Mouse (Mus musculus) urinary bladder, postnatal 25 days (tissue): ENCODE measurements around the gene Nktr.
A peak's percentile ranks its signal among the peaks of the same experiment; 100 is the strongest.

Source experiments
- DNase-seq: peaks from one replicate; pipeline ENCODE4 v3.0.0; 2022; ENCODE audit warnings: low spot score

Gene Nktr

DNA sequence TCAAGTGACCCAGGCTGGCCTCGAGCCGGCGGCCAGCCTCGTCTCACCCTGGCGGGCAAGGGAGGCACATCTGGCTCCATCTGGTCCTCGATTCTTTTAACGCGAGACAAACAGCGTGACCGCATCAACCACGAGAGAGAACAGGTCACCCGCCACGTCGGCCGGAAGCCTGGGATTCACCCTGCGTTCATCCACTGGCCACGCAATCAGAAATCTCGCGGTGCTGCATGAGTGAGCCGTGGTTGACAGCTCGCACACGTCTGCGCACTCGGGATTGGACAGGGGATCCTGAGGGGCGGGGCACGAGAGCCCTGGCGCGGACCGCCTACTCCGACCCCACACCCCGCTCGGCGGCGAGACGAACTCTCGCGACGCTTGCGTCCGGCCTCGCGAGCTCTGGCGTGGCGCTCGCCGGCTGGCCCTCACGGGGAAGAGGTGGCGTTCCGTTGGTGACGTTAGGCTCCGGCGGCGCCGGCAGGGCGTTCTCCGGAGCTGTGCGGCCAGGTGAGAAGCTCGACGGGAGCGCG lies at the start of gene Nktr:
Gene Nktr (plus strand): TSS at position 378 of the 527 bp plus-strand sequence.
- peak; percentile 95 for DNase-seq

DNA sequence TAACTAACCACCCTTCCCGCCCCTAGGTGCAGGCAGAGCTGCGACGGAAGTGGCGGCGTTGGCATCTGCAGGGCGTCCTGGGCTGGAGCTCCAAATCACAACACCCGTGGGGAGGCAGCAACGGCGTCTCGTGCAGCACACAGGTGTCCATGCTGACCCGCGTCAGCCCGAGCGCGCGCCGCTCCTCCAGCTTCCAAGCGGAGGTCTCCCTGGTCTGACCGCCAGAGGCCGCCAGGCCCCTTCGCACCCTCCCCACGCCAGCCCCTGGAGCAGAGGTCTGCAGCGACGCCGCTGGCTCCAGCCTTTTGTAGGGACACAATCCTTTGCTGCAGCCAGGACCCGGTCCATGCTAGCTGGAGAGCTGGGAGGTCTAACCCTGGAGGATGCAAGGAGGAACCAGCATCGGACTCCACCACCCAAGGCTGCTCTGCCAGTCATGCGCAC lies 49.6 kb upstream of the Nktr start:
- DNase-seq: peak; percentile 50

DNA sequence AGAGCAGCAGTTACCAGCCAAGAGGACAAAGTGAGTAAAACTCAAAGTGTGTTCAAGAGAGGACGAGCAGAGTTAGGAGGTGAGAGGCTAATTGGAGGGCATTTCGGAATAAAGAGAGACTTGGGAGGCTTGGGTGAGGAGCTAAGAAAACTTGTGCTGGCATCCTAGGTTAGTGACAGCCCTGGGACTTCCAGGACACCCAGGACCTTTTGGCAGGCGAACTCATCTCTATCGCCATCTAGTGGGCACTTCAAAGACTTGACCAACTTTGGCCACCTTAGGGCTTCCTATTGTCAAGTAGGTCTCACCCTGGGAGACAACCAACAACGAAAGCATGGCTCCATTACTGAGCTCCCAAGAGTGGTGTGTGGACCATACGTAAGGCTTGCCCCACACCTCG lies 47.7 kb upstream of the Nktr start:
- peak; percentile 22 for DNase-seq

GRCm38 (mm10) chr9:121672311-121672710 lies 46.7 kb upstream of the Nktr start:
- DNase-seq: no peak

DNA sequence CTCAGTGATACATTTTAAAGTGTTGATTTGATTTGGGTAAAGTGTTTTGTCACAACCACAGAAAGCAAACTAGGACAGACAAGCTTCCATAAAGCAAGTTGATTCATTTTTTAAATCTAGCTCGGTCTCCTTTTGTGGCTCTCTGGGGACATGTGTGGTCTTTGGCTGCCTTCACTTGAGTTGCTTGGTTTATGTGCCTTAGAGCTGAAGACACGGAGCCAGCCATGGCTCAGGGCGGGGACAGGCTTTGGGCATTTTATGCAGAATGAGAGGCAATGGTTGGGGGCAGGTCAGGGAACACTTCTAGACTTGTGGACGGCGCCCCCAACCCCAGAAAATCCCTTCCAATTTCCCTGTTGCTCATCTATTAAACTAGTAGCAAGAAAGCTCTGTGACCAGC lies 45.3 kb upstream of the Nktr start:
- no peak for DNase-seq

DNA sequence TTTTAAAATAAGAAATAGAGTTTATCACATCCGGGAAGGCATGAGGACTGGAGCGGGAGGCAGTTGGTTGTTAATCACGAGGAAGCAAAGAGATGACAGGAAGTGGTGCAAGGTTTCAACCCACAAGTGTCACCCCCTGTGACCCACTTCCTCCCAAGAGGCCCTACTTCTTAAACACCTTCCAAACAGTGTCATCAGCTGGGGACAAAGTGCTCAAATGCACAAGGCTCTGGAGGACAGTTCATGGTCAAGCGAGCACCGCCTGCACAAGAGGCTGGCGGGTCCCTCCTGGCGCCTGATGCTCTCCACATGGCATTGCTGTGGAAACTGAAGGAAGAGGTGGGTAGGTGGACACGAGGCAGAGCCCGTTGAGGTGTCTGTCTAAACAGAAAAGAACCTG lies 44.0 kb upstream of the Nktr start:
- no peak for DNase-seq

- no peak for DNase-seq
Measured at GRCm38 (mm10) chr9:121675556-121675955, 43.4 kb upstream of the Nktr start.

DNA sequence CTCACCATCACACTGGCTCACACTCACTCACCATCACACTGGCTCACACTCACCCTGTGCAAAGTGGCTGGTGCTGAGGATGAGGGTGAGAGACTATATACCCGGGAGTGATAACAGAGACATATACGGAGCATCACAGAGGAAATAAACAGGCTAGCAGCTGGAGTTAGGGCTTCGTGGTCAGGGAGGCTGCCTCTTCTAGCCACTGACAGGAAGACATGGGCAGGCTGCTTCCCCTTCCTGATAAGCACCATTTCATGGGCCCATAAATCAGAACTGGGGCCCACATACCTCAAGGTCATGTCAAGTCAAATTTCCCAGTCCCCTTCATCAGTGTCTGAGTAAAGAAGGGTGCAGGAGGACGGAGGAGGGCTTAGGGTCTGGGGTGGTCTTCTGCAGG lies 41.9 kb upstream of the Nktr start:
- DNase-seq: no peak

DNA sequence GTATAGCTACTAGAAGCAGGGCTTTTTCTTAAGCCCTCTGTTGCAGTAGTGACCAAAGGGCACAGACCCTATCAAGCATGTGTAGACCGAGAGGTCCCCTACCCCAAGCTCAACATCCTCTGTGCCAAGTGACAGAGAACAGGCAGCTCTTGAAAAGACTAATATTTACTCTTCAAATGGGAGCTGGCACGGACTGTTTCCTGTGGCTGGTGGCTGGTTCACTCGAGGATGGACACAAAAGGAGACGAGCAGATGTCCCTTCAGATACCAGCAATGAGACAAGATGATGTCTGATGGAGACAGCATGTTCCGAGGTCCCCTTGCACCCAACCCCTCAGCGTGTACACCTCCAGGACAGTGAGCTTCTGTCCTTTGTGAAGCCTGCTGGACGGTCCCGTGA lies 41.5 kb upstream of the Nktr start:
- no peak for DNase-seq

DNA sequence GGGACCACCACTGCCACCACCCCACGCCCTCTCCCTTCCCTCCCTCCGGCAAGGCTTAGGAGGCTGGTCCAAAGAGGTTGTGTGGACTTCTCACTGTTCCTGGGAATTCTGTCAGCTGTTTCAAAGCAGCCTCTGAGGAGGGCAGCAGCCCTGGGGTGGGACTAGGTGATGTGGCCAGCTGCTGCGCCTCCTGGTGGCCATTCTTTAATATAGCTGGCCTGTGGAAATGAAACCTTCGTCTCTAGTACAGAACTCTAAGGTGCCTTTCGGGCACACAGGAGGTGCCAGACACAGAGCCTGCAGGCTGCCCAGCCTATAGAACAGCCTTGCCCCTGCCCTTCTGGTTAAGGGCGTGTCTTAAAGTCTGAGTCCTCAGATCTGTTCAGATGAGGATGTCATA lies 39.4 kb upstream of the Nktr start:
- DNase-seq: peak; percentile 43

GRCm38 (mm10) chr9:121681191-121681590 lies 37.8 kb upstream of the Nktr start:
- no peak for DNase-seq

DNA sequence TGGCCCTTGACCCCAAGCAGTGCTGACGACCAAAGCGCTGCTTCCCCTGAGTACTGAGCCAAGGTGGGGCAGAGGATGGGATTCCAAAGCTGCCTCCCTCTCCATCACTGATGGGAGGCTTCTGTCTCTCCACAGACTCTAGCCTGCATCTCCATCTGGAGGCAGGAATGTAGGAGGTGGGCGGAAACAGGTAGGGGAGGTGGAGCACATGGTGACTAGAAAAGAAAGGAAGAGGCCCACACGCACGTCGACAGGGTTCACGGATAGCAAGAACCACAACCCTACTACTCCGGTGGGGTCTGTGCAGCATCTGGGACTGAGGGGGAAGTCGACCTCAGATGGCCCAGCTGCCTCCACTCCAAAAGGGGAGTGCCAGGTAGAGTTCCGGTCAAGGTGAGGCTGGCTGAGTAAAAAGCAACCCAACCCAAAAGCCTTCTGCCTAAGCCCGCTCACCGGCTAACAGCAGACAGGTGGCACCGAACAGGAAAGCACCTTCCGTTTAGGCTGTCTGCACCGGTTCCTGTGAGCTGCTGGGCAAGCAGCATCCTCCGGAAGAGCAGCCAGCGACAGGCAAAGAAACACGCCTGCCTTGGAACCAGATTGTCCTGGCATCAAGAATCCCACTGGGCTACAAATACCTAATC lies 36.8 kb upstream of the Nktr start:
- no peak for DNase-seq

DNA sequence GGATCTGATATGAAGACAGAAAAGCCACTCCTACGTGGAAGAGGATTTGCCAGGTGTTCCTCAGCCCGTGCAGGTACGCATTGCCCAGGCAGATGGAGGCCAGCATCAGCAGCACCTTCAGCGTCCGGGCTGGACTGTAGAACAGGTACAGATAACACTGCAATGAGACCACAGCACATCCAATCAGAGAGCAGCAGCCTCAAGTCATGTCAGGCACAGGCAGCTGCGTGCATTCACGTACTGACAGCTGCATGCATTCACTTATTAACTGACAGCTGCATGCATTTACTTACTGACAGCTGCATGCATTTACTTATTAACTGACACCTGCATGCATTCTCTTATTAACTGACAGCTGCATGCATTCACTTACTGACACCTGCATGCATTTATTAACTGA lies 34.3 kb upstream of the Nktr start:
- DNase-seq: no peak

DNA sequence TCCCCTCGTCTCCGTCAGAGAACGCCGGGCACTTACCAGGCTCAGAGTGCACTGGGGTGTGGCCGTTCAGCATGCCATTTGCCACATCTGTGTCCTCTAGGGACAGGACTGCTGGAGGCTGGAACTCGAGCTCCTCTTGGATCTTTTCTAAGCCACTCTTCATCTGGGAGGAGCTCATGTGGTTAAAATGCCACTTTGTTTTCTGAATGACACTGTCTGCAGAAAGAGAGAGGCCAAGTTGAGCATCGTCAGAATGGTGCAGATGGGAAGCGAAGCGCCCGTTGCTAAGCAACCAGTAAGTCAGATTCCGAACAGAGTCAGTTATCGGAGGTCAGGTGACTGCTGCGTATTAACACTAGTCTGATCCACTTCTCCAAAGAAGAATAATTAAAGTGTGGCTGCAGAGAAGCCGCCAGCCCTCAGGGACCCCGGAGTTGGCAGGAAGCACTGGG lies 28.7 kb upstream of the Nktr start:
- DNase-seq: no peak

- no peak for DNase-seq
Measured at GRCm38 (mm10) chr9:121690734-121691133, 28.2 kb upstream of the Nktr start.

DNA sequence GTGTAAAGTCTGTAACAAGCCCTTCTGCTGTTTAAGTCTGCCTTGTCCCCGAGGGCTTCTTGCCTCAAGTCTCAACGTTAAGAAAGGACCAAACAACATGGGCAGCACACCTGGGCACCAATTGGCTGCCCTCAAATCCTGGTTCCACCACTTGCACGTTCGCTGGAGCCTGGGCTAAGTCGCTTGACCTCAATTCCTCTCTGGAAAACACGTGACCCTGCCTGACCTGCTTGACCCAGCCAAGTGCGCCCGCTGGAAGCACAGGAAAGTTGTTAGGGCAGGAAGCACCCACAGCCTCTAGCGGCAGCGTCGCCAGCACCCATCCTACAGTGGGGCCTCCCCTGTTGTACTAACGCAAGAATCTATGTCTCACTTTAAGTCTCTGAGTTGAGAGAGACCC lies 24.2 kb upstream of the Nktr start:
- no peak for DNase-seq

GRCm38 (mm10) chr9:121696626-121697025 lies 22.3 kb upstream of the Nktr start:
- no peak for DNase-seq

- peak; percentile 53 for DNase-seq
Measured at GRCm38 (mm10) chr9:121697150-121698049, 21.6 kb upstream of the Nktr start.

DNA sequence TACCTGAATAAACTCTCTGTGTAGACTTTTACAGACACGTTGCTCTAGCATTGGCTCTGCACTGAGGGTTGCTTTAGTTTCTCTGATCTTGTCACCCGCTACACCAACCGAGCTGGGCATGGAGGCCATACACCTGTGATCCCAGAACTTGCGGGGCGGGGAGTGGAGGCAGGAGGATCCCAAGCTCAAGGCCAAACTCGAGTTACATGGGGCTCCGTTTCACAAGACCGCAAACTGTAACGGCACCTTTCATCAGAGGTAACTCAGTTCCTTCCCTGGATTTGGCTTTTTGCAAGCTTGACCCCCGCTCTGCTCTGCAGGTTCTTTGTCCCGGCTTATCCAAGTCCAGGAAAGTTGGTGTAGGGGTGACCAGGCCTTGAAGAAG lies 14.7 kb upstream of the Nktr start:
- DNase-seq: no peak

DNA sequence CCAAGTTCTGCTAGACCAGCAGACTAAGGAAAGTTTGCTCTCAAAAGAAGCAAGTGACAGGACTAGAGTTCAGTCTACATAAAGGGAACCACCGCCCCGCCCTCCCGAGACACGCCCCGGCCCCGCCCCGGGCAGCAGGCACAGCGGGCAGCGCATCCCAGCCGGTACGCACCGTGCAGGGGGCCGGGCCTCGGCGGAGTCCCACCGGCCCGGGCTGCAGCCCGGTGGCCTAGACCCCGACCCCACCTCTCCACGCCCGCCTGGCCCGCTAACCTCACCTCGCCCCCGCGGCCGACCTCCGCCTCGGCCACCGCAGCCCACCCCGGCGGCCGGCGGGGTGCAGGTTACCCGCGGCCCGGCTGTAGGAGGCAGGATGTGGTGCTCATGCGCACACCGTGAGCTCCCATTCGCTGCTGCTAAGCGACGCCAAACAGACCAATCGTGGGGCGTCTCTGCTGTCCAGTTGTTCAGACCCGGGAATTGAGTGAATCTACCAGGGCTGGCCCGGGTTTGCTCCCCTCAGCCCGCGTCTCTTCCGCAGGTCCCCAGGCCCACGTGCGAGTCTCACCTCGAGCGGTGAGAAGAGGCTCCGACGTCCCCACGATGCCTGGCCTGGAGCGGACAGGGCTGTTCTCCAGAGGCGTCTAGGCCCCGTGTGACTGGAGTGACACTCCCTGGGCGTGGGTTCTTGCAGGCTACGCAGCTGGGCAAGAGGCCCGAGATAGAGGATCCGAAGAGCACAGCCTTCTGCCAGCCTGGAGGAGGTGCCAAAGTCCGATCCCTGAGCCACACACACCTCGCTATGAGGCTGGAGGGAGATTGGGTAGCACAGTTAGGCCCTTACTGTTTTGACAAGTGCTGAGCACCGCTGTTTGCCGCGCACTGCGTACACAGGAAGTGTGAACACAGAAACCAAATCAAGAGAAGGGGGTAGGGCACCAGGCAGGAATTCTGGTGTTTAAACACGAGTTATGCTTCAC lies 14.0 kb upstream of the Nktr start, which contains the start of gene Sec22c:
Gene Sec22c (minus strand): TSS at position 845 of the 980 bp plus-strand sequence.
- DNase-seq: peak; percentile 81

DNA sequence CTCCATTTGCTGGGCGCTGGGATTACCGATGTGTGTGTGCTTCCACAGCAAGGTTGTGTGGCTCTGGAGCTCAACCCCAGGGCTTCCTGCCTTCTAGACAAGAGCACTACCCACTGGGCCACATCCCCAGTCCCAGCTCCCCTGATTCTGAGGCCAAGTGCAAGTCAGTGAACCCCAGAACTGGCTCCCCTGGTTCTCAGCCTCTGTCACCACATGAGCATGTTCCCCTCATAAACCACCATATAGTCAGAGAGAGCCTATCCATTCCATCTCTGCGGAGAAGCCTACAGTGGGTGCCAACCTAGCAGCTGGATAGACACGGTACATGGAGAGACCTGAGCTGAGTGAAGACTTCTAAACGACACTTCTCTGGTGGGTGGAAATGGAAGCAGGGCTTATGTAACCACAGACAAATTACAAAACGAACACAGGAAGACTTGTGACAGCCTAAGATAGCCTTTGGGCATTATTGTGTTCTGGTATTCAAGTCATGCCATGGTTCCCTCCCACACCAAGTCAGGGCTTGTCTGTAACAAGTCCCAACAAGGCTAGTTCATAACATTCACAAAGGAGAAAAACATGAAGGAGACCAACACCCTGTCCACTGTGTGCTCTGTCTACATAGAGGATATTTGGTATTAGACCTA lies 12.8 kb upstream of the Nktr start:
- no peak for DNase-seq
